Mouse (Mus musculus): ENCODE results near the gene Chid1. TPM values are rescaled to one million over a fixed set of nuclear protein-coding genes. Genes with fewer than 3 reads are reported as not detected.
A peak's percentile ranks its signal among the peaks of the same experiment; 100 is the strongest.

Chid1 gene
- total RNA-seq (2014; rRNA removed; ENCODE audit: low replicate concordance) (12.5 and 23.5 TPM in 2 replicates), polyA plus RNA-seq (2015; fragmentation: Nextera tagmentation; extraction: Ambion mirVana) (17.7 and 20.3 TPM in 2 replicates)

DNA sequence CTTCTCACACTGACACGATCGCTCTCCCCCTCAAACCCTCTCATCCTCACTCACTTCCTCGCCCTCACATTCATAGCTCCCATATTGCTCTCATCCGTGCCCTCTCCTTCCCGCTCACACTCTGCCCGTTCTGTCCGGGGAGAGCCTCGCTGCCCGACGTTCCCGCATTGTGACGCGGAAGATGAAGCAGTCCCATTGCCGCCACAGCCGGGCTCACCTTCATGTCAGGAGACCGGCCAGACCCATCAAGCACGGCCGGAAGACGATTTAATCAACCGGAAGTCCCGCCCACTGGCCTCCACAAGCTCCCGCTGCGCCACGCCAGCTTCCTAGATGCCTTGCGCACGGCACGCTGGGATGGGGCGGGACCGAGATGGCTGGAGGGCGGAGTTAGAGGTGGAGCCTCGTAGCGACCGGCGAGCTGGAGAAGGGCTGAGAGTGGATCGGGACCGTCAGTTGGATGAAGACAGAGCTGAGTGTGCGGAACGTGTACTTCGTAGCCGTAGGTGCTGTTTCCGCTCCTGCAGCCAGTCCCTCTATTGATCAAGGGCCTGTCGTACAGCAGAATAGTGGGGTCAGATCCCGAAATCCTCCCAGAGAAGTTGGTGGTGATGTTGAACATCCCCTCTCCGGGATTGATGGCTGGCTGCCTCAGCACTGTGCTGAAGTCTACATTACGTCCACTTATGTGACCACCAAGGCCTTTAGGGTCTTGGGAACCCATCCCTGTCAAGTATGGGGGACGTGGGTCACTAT, at the start of gene Chid1:
Gene Chid1, minus strand, starts transcription at position 302 of the 756 bp plus-strand sequence.
- DNase-seq (ENCODE audit: low spot score) (peak; percentile 97), ATAC-seq (ENCODE audit: insufficient read depth, low read depth) (peak; percentile 95)
- no peaks in the 10 kb centered on the region for H3K27me3 ChIP-seq (ENCODE audit: control insufficient read depth, insufficient read depth, low read length)
- H3K27ac ChIP-seq (ENCODE audit: low read depth): peak within 1 kb of the TSS; percentile 70
- H3K9me3 ChIP-seq (replicated peaks; ENCODE audit: control insufficient read depth, low read length): no peaks in the 10 kb centered on the region
- peaks cover 10% of the 10 kb centered on the region for H3K4me1 ChIP-seq (ENCODE audit: control insufficient read depth, insufficient read depth)
- TF ChIP-seq EP300 (IDR thresholded peaks at IDR 0.05; ENCODE audit: low read depth) (no peak), CTCF (IDR thresholded peaks at IDR 0.05; ENCODE audit: low read depth) (no peak)
- peak within 1 kb of the TSS; percentile 83 for H3K4me2 ChIP-seq (ENCODE audit: low read depth, low read length)
- no peaks in the 10 kb centered on the region for H3K36me3 ChIP-seq (replicated peaks; ENCODE audit: control insufficient read depth, insufficient read depth, low read length)
- H3K9ac ChIP-seq (replicated peaks; ENCODE audit: low read depth, low read length): peak within 1 kb of the TSS; percentile 58
- under 1% methylated on average over 46 of the region's 46 CpGs for WGBS
- H3K4me3 ChIP-seq (ENCODE audit: low read depth, low read length): peak within 1 kb of the TSS; percentile 69

DNA sequence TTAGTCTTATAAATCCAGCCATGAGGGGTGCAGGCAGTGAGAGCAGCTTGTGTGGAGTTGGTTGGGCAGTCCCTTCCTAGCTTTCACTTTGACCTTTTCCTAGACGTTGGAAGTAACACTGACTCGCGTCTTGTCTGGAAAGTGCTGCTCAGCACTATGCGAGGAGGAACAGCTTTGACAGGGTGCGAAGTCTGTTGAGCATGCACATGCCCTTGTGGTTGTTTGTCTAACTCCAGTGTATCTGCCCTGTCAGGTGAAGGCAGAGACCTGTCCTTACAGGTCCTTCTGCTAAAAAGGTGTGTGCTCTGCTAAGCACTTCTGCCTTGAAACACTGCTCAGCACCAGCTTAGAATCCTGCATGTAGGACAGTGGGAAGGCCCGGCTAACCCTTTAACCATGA, 49.2 kb upstream of the Chid1 start:
- 66% methylated on average over 6 of the region's 6 CpGs for WGBS
- H3K36me3 ChIP-seq (replicated peaks; ENCODE audit: control insufficient read depth, insufficient read depth, low read length): peaks cover 33% of the 10 kb centered on the region
- H3K9me3 ChIP-seq (replicated peaks; ENCODE audit: control insufficient read depth, low read length): no peaks in the 10 kb centered on the region
- no peaks in the 10 kb centered on the region for H3K27me3 ChIP-seq (ENCODE audit: control insufficient read depth, insufficient read depth, low read length)
- H3K4me1 ChIP-seq (ENCODE audit: control insufficient read depth, insufficient read depth): 0 out of 2 replicates have a peak, but pooled peaks cover 3% of the 10 kb centered on the region
- DNase-seq (ENCODE audit: low spot score) (no peak), ATAC-seq (ENCODE audit: insufficient read depth, low read depth) (no peak)
- H3K9ac ChIP-seq (replicated peaks; ENCODE audit: low read depth, low read length): no peak overlapping the region
- no peak for TF ChIP-seq CTCF (IDR thresholded peaks at IDR 0.05; ENCODE audit: low read depth)
- no peak for TF ChIP-seq EP300 (IDR thresholded peaks at IDR 0.05; ENCODE audit: low read depth)
- H3K27ac ChIP-seq (ENCODE audit: low read depth): no peak overlapping the region
- H3K4me2 ChIP-seq (ENCODE audit: low read depth, low read length): no peak overlapping the region
- H3K4me3 ChIP-seq (ENCODE audit: low read depth, low read length): no peak overlapping the region

DNA sequence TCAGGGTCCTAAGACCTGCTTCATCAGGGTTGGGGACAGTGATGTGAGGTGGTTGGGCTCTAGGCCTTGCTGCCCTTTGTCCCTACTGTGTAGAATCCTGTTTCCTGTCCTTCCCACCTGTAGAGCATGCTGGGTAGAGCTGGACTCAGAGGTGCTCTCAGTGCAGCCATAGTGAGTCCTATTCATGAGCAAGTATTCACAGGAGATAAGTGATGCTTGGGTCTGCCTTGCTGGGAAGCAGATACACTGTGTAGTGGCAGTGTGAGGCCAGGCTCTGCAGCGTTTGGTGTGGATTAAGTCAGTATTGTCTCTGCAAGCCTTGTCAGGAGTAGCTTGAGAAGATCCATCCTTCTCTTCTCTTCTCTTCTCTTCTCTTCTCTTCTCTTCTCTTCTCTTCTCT, 46.2 kb upstream of the Chid1 start:
- no peak overlapping the region for H3K4me3 ChIP-seq (ENCODE audit: low read depth, low read length)
- no peak overlapping the region for H3K27ac ChIP-seq (ENCODE audit: low read depth)
- TF ChIP-seq EP300 (IDR thresholded peaks at IDR 0.05; ENCODE audit: low read depth) (no peak), CTCF (IDR thresholded peaks at IDR 0.05; ENCODE audit: low read depth) (no peak)
- H3K36me3 ChIP-seq (replicated peaks; ENCODE audit: control insufficient read depth, insufficient read depth, low read length): peaks cover 22% of the 10 kb centered on the region
- H3K9ac ChIP-seq (replicated peaks; ENCODE audit: low read depth, low read length): no peak overlapping the region
- WGBS: 71% methylated on average over 1 of the region's 1 CpGs
- H3K9me3 ChIP-seq (replicated peaks; ENCODE audit: control insufficient read depth, low read length): no peaks in the 10 kb centered on the region
- H3K4me2 ChIP-seq (ENCODE audit: low read depth, low read length): no peak overlapping the region
- DNase-seq (ENCODE audit: low spot score) (no peak), ATAC-seq (ENCODE audit: insufficient read depth, low read depth) (no peak)
- H3K4me1 ChIP-seq (ENCODE audit: control insufficient read depth, insufficient read depth): no peaks in the 10 kb centered on the region
- no peaks in the 10 kb centered on the region for H3K27me3 ChIP-seq (ENCODE audit: control insufficient read depth, insufficient read depth, low read length)

DNA sequence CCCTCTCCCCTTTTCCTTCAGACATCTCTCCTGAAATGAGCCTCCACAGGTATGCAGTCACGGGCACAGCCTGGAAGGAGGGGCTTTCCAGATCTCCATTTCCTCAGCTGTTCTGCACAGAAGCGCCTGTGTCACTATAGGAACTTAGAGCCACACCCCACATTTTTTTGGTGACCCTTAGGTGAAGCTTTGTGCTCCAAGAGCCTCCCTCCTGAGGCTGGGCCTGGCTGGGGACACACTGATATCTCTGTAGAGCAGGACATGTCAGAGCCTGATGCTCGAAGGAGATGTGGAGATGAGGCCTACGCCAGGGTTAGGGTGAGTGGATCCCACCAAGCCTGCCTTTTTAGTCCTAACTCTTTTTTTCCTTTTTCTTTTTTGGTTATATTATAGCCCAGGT, 45.6 kb upstream of the Chid1 start:
- no peak overlapping the region for H3K4me3 ChIP-seq (ENCODE audit: low read depth, low read length)
- ATAC-seq (ENCODE audit: insufficient read depth, low read depth) (no peak), DNase-seq (ENCODE audit: low spot score) (no peak)
- no peaks in the 10 kb centered on the region for H3K27me3 ChIP-seq (ENCODE audit: control insufficient read depth, insufficient read depth, low read length)
- H3K9me3 ChIP-seq (replicated peaks; ENCODE audit: control insufficient read depth, low read length): no peaks in the 10 kb centered on the region
- 66% methylated on average over 4 of the region's 4 CpGs for WGBS
- peaks cover 16% of the 10 kb centered on the region for H3K36me3 ChIP-seq (replicated peaks; ENCODE audit: control insufficient read depth, insufficient read depth, low read length)
- H3K4me1 ChIP-seq (ENCODE audit: control insufficient read depth, insufficient read depth): no peaks in the 10 kb centered on the region
- no peak overlapping the region for H3K9ac ChIP-seq (replicated peaks; ENCODE audit: low read depth, low read length)
- H3K4me2 ChIP-seq (ENCODE audit: low read depth, low read length): no peak overlapping the region
- H3K27ac ChIP-seq (ENCODE audit: low read depth): no peak overlapping the region
- TF ChIP-seq EP300 (IDR thresholded peaks at IDR 0.05; ENCODE audit: low read depth) (no peak), CTCF (IDR thresholded peaks at IDR 0.05; ENCODE audit: low read depth) (no peak)

DNA sequence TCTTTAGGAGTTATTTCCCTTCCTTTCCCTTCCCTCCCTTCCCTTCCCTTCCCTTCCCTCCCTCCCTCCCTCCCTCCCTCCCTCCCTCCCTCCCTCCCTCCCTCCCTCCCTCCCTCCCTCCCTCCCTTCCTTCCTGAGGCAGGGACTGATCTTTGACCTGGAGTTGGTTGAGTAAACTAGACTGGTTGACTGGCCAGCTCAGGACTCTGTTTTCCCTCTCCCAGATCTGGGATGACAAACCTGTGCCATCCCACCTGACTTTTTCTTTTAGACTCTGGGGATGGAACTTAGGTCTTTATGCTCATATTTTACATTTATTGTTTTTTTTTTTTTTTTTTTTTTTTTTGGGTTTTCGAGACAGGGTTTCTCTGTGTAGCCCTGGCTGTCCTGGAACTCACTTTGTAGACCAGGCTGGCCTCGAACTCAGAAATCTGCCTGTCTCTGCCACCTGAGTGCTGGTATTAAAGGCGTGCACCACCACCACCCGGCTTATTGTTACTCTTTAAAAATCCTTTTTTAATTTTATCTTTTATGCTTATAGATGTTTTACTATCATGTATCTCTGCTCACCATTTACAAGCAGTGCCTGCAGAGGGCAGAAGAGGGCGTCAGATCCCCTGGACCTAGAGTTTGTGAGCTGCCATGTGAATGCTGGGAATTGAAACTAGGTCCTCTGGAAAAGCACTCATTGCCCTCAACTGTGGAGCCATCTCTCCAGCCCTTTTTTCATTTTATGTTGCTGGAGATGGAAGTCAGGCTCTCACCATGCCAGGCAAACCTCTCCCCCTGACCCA, 44.6 kb upstream of the Chid1 start:
- no peak for ATAC-seq (ENCODE audit: insufficient read depth, low read depth)
- TF ChIP-seq CTCF (IDR thresholded peaks at IDR 0.05; ENCODE audit: low read depth) (no peak), EP300 (IDR thresholded peaks at IDR 0.05; ENCODE audit: low read depth) (no peak)
- Histone ChIP-seq H3K27ac (ENCODE audit: low read depth) (no peak overlapping the region), H3K4me3 (ENCODE audit: low read depth, low read length) (no peak overlapping the region), H3K4me1 (ENCODE audit: control insufficient read depth, insufficient read depth) (no peaks in the 10 kb centered on the region), H3K9ac (replicated peaks; ENCODE audit: low read depth, low read length) (no peak overlapping the region), H3K9me3 (replicated peaks; ENCODE audit: control insufficient read depth, low read length) (no peaks in the 10 kb centered on the region), H3K27me3 (ENCODE audit: control insufficient read depth, insufficient read depth, low read length) (no peaks in the 10 kb centered on the region), H3K4me2 (ENCODE audit: low read depth, low read length) (no peak overlapping the region), H3K36me3 (replicated peaks; ENCODE audit: control insufficient read depth, insufficient read depth, low read length) (peaks cover 10% of the 10 kb centered on the region; the same call in 1 of the 2 replicates)
- WGBS: 91% methylated on average over 4 of the region's 5 CpGs
- DNase-seq (ENCODE audit: low spot score): no peak
